Mouse (Mus musculus) CH12.LX (cell line): ENCODE data around the gene 4932415D10Rik.

Source experiments
- EP300 ChIP-seq: IDR thresholded peaks from 2 replicates; pipeline ENCODE4 v1.6.1; 2011; ENCODE audit warnings: low read length, improper control_type of control experiment
- POLR2A ChIP-seq: IDR thresholded peaks from 2 replicates; pipeline ENCODE4 v1.6.1; 2011; ENCODE audit warnings: low read depth, mild to moderate bottlenecking, improper control_type of control experiment, low read length
- SIN3A ChIP-seq: IDR thresholded peaks from 2 replicates; pipeline ENCODE4 v1.6.1; 2012; ENCODE audit warnings: low read length, improper control_type of control experiment, inconsistent platforms
- SMC3 ChIP-seq: IDR thresholded peaks from 2 replicates; pipeline ENCODE4 v1.6.1; 2011; ENCODE audit warnings: low read depth, low read length, improper control_type of control experiment
- USF1 ChIP-seq: IDR thresholded peaks from 2 replicates; pipeline ENCODE4 v1.6.1; 2014; ENCODE audit warnings: low read depth, mild to moderate bottlenecking, inconsistent platforms, low read length, improper control_type of control experiment

GRCm38 (mm10) chr10:82354083-82355010 is 38.0 kb upstream of the 4932415D10Rik start, which contains the start of gene Gm4924:
- TF ChIP-seq SMC3: no peak
- TF ChIP-seq USF1: peak; percentile 60
- no peak for TF ChIP-seq SIN3A
- peak; percentile 90 for TF ChIP-seq POLR2A
- no peak for TF ChIP-seq EP300
